Mouse (Mus musculus): ENCODE results near the gene Ankrd13a.

DNA sequence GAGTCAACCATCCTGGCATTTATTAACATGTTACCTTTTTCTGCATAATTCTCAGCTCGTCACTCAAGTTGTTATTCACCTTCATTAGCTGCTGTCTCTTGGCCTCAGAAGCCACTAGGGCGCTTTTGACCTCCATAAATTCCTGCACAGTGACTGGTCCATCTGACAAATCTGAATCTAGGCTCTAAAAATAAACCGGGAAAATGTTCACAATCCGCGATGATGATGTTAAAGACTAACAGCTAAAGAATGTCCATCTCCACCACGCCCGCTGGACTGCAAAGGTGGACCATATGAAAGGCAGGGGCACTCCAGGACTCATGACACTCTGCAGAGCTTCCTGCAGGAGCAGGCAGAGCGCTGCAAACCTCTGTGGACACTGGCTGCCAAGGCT is 30.8 kb upstream of the Ankrd13a start:
- TF ChIP-seq E2F4 (IDR thresholded peaks at IDR 0.05; ENCODE audit: insufficient read depth) (no peak), POLR2A (IDR thresholded peaks at IDR 0.05; ENCODE audit: insufficient read length, low read depth) (no peak)

All from myocyte (in vitro differentiated cells).